Mouse (Mus musculus) monocyte, adult 5-6 weeks (primary cell): ENCODE measurements at regions not wholly inside any gene's neighbourhood (a gene's known extent, or its start where the extent isn't known, plus 50 kb on each side); places are given as distances from the start of the nearest gene placed in this dataset.

Experiments
- ATAC-seq: fragments of 153-309, 156-312 bp; replicated peaks from 2 replicates; pipeline ENCODE4 v1.8.0; 2017; ENCODE audit warnings: mild to moderate bottlenecking; ENCODE audit not compliant: low TSS enrichment, insufficient number of reproducible peaks, severe bottlenecking, poor library complexity, low FRiP score

- no peak for ATAC-seq
Observed at GRCm38 (mm10) chr6:51104336-51104735, 328.1 kb upstream of the Nfe2l3 start.

DNA sequence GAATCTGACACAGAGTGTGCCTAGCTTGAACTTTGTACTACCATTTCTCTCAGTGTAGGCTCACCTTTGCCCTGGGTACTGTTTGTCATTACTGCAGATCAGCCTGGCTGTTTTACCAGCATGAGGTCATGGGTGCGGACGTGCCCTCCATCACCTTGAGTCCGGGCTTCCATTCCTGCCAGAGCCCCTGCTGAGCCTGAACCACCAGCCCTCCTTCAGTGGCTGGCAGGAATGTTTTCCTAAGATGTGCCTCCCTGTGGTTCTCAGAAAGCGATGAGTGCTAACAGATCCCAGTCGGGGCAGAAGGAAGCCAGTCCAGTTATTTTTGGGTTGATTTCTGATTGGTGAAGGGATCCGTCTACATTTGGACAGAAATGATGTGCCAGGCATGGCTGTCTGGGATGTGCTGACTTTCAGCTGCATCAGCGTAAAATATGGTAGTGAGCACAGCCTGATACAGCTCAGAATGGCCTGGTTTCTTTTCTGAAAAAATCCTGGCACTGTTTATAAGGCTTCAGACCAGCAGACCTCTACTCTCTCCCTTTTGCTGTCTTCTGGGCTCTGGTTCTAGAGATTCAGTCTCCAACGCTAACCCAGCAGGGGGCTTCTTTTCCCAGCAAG is 324.0 kb upstream of the Nfe2l3 start:
- no peak for ATAC-seq

GRCm38 (mm10) chr6:51110596-51110995 is 321.9 kb upstream of the Nfe2l3 start:
- ATAC-seq: no peak

DNA sequence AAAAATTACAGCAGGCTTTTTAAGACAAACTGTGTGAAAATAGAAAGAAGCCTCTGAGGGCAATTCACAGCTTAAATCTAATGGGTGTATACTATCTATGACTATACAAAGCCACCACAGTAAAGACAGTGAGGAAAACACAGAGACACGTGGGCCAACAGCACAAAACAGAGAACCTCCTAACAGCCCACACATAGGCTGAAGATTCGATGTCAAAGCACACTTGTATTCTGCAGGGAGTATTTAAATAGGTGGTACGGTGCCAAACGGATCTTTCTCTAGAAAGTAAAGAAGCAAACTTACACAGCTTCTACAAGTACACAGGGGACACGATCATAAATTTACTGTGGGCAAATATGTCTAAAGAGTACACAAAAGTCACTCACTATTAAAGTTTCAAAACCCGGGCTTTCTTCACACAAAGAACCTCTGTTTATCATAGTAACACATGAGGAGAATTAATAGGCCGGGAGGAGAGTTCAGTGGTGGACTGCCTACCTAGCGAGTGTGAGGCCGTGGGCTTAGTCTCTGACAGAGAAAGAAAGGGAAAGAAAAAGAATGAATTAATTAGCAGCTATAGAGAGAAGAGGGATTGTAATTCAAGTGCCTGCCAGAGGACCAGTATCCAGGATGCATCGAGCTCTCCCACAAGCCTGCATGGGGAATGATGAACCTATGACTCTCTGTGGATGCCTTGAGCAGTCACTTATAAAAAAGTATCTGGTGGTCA is 317.7 kb upstream of the Nfe2l3 start:
- no peak for ATAC-seq

DNA sequence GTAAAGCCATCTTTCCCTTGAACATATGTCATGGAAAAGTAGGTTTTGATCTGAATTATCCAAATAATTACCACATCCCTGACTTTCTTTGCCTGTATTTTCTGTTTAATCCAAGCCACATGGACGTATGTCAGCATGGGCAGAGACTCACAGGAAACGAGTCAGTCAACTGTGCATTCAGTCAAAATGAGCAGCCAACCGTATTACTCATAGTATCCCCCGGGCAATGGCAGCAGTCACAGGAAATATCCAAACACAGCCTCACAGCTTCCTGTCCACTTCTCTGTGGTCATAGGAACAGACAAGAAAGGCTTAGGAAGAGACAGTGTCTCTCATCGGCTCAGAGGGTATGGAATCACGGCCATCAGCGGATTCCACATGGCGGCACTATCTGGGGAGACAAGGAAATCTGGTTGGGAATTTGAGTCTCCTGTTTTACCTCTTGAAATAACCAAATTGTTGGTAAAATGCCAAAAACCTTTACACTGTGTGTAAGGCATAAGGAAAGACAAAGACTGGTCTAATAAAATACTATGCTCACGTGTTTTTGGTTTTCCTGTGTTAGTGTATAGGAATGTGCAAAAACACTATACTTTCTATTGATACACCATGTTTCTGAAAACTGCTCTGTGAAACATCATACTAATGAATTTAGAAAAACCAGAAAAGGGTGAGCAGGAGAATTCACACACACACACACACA is 313.5 kb upstream of the Nfe2l3 start:
- ATAC-seq: no peak

DNA sequence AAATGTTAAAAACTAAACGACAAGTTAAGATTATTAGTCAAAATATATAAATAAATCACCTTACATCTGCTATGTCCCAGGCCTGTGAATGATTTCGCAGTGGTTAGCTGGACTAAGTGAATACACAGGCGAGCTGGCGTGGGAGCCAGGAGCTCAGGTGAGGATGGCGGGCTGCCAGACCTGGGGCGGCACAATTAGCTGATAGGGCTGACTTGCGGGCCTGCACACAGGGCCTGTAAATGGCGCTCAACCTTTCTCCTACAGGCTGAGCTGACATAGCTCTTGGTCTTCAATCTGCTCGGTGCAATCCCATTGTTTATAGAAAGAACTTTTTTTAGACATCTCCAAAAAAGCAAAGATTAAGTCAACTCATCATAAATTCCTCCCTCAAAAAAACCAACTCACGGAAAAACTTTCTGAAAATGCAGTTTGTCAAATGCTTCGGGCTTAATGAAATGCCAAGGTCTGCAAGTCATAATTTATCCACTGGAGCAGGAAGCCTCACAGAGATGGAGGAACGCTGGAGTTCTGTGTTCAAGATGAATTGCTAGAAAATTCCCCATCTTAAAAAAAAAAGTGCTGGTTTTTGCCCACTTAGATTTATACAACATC is 312.7 kb upstream of the Nfe2l3 start:
- ATAC-seq: no peak

DNA sequence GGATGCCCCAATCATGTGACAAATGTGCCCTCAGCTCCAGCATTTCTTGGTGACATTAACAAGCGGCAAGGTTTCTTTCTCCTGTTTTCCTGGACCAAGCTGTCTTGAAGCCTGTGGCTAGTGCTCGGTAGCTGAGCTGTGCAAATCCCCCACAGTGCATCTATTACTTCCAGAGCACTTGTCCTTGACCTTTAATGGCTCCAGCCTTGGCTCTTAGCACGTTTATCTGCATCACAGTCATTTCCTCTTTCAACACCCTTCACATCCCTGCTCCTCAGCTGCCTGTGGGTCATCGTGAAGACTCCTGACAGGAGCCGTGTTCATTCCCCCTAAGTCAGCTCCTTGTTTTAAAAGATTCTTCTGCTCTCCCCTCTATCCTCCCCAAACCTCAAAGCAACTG is 309.5 kb upstream of the Nfe2l3 start:
- ATAC-seq: no peak

DNA sequence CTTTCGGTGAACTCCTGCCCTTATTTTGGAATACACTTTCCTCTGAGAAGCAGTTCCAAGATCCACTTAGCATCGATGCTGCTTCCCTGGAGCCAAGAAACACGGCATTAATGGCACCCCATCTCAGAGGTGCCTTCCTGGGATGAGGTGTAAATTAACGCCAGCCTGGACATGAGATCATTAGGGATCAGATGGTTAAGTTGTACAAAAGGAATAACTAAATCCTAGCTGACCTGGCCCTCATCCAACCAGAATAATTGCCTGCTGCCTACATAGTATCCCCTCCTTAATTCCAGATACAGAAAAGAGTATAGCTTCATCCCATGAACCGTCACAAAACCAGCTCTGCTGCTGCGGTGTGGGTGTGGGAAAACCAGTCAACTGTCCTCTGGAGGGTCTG is 304.6 kb upstream of the Nfe2l3 start:
- ATAC-seq: no peak

GRCm38 (mm10) chr6:51129096-51129495 is 303.4 kb upstream of the Nfe2l3 start:
- no peak for ATAC-seq

DNA sequence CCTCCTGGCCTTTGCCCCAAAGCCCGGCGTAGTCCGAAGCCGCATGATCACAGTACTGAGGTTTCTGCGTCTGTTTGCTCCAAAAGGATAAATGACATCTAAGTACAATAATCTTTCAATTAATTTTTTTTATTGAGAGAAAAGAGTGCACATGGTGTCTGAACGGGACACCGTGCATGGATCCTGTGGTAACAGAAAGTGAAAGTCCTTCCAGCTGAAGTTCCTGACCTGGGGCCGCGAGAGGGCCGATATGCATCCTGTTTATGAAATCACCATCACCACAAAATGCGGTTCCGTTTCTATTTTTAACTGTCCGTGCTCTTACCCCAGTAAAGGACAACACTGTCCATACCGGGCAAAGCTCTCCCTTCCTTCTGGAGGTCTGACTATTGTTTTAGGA is 302.9 kb upstream of the Nfe2l3 start:
- ATAC-seq: peak; percentile 87

DNA sequence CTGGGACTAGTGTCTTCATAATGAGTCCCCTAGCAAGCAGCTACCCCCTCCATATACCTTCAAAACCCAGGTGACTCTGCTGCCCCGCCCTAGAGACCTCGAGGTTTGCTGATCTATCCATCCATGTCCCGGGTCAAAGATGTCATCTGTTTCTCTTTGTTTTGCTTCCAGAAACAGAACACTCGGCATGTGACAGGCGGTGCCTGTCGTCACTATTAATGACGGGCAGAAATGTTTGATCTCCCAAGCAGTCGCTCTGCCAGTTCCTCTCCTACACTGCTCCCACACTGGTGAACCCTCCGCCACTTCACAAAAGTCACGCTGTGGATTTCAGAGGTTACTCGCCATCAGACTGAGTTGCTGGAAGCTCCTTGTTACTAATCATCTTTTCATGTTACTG is 287.7 kb upstream of the Nfe2l3 start:
- no peak for ATAC-seq

GRCm38 (mm10) chr6:51145863-51146262 is 286.6 kb upstream of the Nfe2l3 start:
- ATAC-seq: no peak

DNA sequence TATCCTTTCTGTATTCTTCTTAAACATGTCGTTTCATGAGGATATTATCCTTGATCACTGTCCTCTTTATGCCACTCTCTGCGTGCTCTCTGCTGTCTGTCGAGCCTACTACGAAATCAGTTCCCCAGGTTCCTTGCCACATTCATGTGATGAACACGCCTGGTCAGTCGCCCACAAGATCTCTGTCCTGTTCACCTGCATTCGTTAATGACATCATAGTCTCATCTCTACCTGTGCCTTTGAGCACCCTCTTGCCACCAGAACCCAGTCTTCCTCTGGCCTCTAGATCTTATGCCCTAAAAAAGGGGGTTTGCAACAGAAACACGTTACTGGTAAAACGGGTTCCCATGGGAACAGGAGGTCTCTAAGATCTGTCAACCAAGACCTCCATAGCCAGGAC is 283.6 kb upstream of the Nfe2l3 start:
- ATAC-seq: no peak

GRCm38 (mm10) chr6:51150066-51150465 is 282.4 kb upstream of the Nfe2l3 start:
- no peak for ATAC-seq

DNA sequence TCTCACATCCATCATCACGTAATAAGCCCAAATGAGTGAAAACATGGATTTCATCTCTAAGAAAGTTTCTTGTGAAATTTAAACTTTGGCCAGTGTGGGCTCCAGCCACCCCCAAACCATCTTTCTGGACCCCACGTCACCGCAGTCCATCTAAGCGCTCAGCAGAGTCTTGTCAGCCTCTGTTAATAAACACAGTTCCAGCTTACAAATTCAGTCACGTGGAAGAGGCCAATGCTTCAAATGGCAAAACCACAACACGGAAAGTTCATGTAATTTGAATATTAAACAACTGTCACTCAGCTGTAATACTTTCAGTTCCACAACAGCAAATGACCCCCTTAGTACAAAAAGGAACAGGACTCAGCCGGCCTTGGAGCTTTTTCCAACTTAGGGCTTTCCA is 282.0 kb upstream of the Nfe2l3 start:
- ATAC-seq: no peak

DNA sequence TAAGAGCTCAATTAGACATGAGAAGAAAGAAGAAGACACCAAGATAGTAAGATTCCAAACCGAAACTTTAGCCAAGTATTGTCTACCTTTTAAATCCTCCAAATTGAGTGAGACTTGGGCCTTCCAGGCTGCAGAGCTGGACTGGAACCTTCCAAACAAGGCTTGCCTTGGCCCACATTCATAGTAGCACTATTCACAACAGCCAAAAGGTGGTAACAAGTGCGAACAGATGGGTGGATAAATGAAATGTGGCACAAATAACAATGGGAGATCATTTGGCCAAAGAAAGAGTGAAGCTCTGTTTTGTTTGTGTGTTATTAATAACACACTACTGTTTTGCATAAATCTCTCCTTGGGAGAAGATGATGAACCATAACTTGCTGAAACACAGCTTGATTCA is 281.6 kb upstream of the Nfe2l3 start:
- ATAC-seq: no peak

DNA sequence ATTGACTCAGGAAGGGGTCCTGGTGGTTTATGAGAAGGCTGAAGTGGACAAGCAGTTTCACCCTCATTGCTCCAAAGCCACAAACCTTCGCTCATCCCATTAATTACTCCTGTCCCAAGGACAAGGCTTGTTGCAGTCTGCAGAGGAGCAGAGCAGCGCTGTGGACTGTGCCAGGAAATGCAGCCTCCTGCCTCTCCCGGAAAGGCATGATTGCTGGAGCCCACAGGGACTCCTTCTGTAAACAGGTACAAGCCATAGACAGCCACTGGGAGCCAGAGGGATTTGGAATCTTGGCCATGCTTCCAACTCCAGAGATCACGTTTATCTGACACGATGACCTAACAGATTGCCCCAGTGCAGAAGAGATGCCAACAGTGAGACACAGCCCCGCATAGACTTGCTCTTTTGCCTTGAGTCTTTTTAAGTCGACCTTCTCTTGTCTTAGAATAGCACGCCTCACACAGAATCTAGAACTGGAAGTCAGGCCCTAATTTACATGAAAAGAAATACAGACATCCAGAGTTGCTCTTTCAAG is 275.6 kb upstream of the Nfe2l3 start:
- no peak for ATAC-seq

DNA sequence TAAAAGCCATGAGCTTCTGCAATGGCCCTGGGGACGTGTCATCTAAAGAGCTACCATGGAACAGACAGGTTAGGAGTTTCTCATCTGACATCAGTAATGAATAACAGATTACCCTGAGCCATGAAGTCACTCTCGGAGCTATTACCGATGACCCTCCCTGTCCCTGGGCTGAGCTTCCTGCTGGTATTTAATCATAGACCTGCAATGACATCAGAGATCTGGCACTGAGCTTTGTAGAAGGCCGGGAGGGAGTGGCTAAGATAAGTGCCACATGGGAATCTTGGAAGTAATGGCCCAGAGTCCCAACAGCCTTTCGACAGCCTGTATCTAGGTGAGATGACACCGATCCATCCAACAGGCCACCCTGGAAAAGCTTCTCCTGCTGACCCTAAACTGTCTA is 271.3 kb upstream of the Nfe2l3 start:
- no peak for ATAC-seq

- ATAC-seq: no peak
Observed at GRCm38 (mm10) chr6:51162208-51163082, 270.0 kb upstream of the Nfe2l3 start.
